Mouse (Mus musculus) MEL (cell line): ENCODE measurements around the gene Lipc. TPM values are rescaled to one million over a fixed set of nuclear protein-coding genes. Genes with fewer than 3 reads are reported as not detected.

ENCODE experiments used
- DNase-seq: peaks from one replicate; pipeline ENCODE4 v3.0.0; 2011; ENCODE audit warnings: low read depth, low spot score
- H3K27ac ChIP-seq: 2 replicates; pipeline ENCODE4 v1.5.1; 2012; ENCODE audit warnings: low read depth, mild to moderate bottlenecking, control low read depth, low read length, moderate library complexity; ENCODE audit not compliant: control insufficient read depth
- H3K27me3 ChIP-seq, 2 experiments: fragments of 150-350 bp in 1 of 2; sonication (generic) in 1 of 2; 2 replicates each; pipeline ENCODE4 v1.6.1; 2012; ENCODE audit warnings: low read length in 2 of 2, mild to moderate bottlenecking in 2 of 2, improper control_type of control experiment in 1 of 2, moderate library complexity in 1 of 2; ENCODE audit not compliant: insufficient read depth in 2 of 2, control insufficient read depth in 1 of 2
- H3K36me3 ChIP-seq, 2 experiments: 2 replicates each; pipeline ENCODE4 v1.6.1; 2012 to 2014; ENCODE audit warnings: low read length in 2 of 2, improper control_type of control experiment in 1 of 2, inconsistent platforms in 1 of 2, mild to moderate bottlenecking in 1 of 2; ENCODE audit not compliant: insufficient read depth in 2 of 2, control insufficient read depth in 1 of 2
- H3K4me1 ChIP-seq, 2 experiments: fragments of 150-350 bp in 1 of 2; sonication (generic) in 1 of 2; 2 replicates each; pipeline ENCODE4 v1.6.1; 2012; ENCODE audit warnings: low read length in 2 of 2, improper control_type of control experiment in 1 of 2, mild to moderate bottlenecking in 1 of 2; ENCODE audit not compliant: insufficient read depth in 2 of 2, control insufficient read depth in 1 of 2
- H3K4me3 ChIP-seq, 2 experiments: fragments of 150-350 bp in 1 of 2; sonication (generic) in 1 of 2; 2 replicates each; pipeline ENCODE4 v1.5.1; 2012; ENCODE audit warnings: low read depth in 2 of 2, low read length in 2 of 2, mild to moderate bottlenecking in 2 of 2, moderate library complexity in 2 of 2, control low read depth in 1 of 2, improper control_type of control experiment in 1 of 2; ENCODE audit not compliant: control insufficient read depth in 1 of 2, insufficient read depth in 1 of 2
- H3K79me2 ChIP-seq: 2 replicates; pipeline ENCODE4 v1.6.1; 2012; ENCODE audit warnings: mild to moderate bottlenecking, low read length, moderate library complexity; ENCODE audit not compliant: control insufficient read depth, poor library complexity, insufficient read depth
- H3K9ac ChIP-seq: 2 replicates; pipeline ENCODE4 v1.6.1; 2012; ENCODE audit warnings: low read depth, mild to moderate bottlenecking, control low read depth, low read length, moderate library complexity; ENCODE audit not compliant: control insufficient read depth, poor library complexity, severe bottlenecking
- H3K9me3 ChIP-seq: fragments of 150-350 bp; sonication (generic); replicated peaks from 2 replicates; pipeline ENCODE4 v1.6.1; 2012; ENCODE audit warnings: mild to moderate bottlenecking, low read length, improper control_type of control experiment, moderate library complexity; ENCODE audit not compliant: insufficient read depth
- BHLHE40 ChIP-seq: IDR thresholded peaks from 2 replicates; pipeline ENCODE4 v1.6.1; 2012; ENCODE audit warnings: low read depth, mild to moderate bottlenecking, inconsistent platforms, low read length, improper control_type of control experiment, borderline replicate concordance
- CHD1 ChIP-seq: IDR thresholded peaks from 2 replicates; pipeline ENCODE4 v1.6.1; 2012; ENCODE audit warnings: low read depth, mild to moderate bottlenecking, inconsistent platforms, low read length, improper control_type of control experiment
- CHD2 ChIP-seq: IDR thresholded peaks from 2 replicates; pipeline ENCODE4 v1.6.1; 2011; ENCODE audit warnings: low read length, improper control_type of control experiment
- CTCF ChIP-seq, 3 experiments: IDR thresholded peaks in 2 of 3; conservative IDR thresholded peaks in 1 of 3; 2 replicates each; pipeline ENCODE4 v1.5.1; 2011 to 2012; ENCODE audit warnings: low read length in 3 of 3, low read depth in 2 of 3, mild to moderate bottlenecking in 2 of 3, improper control_type of control experiment in 1 of 3, inconsistent platforms in 1 of 3, mixed read lengths in 1 of 3, moderate library complexity in 1 of 3; ENCODE audit not compliant: control insufficient read depth in 1 of 3, insufficient read depth in 1 of 3, poor library complexity in 1 of 3, severe bottlenecking in 1 of 3
- E2F4 ChIP-seq: IDR thresholded peaks from 2 replicates; pipeline ENCODE4 v1.6.1; 2011; ENCODE audit warnings: low read depth, low read length, improper control_type of control experiment, borderline replicate concordance
- ELF1 ChIP-seq: IDR thresholded peaks from 2 replicates; pipeline ENCODE4 v1.6.1; 2014; ENCODE audit warnings: low read depth, mild to moderate bottlenecking, inconsistent platforms, low read length, improper control_type of control experiment, moderate library complexity
- EP300 ChIP-seq, 2 experiments: IDR thresholded peaks; 2 replicates each; pipeline ENCODE4 v1.6.1; 2011; ENCODE audit warnings: improper control_type of control experiment in 2 of 2, low read length in 2 of 2, low read depth in 1 of 2, mild to moderate bottlenecking in 1 of 2
- ETS1 ChIP-seq: IDR thresholded peaks from 2 replicates; pipeline ENCODE4 v1.6.1; 2012; ENCODE audit warnings: low read depth, mild to moderate bottlenecking, inconsistent platforms, low read length, improper control_type of control experiment, moderate library complexity
- GABPA ChIP-seq: IDR thresholded peaks from 2 replicates; pipeline ENCODE4 v1.6.1; 2012; ENCODE audit warnings: low read depth, mild to moderate bottlenecking, inconsistent platforms, low read length, improper control_type of control experiment, moderate library complexity
- GATA1 ChIP-seq: IDR thresholded peaks from 2 replicates; pipeline ENCODE4 v1.6.1; 2011; ENCODE audit warnings: low read depth, low read length, improper control_type of control experiment
- HCFC1 ChIP-seq: IDR thresholded peaks from 2 replicates; pipeline ENCODE4 v1.6.1; 2012; ENCODE audit warnings: low read depth, mild to moderate bottlenecking, inconsistent platforms, low read length, improper control_type of control experiment, moderate library complexity
- JUND ChIP-seq: IDR thresholded peaks from 2 replicates; pipeline ENCODE4 v1.6.1; 2011; ENCODE audit warnings: low read depth, mild to moderate bottlenecking, improper control_type of control experiment, low read length
- KAT2A ChIP-seq: conservative IDR thresholded peaks from 2 replicates; pipeline ENCODE4 v1.6.1; 2012; ENCODE audit warnings: low read depth, low read length, improper control_type of control experiment, inconsistent platforms
- MAFK ChIP-seq: IDR thresholded peaks from 2 replicates; pipeline ENCODE4 v1.6.1; 2011; ENCODE audit warnings: low read depth, mild to moderate bottlenecking, low read length, improper control_type of control experiment, borderline replicate concordance
- MAX ChIP-seq: IDR thresholded peaks from 2 replicates; pipeline ENCODE4 v1.6.1; 2011; ENCODE audit warnings: low read length, improper control_type of control experiment
- MAZ ChIP-seq: IDR thresholded peaks from 2 replicates; pipeline ENCODE4 v1.6.1; 2012; ENCODE audit warnings: low read depth, mild to moderate bottlenecking, inconsistent platforms, low read length, improper control_type of control experiment
- MEF2A ChIP-seq: IDR thresholded peaks from 2 replicates; pipeline ENCODE4 v1.6.1; 2014; ENCODE audit warnings: low read depth, mild to moderate bottlenecking, inconsistent platforms, low read length, improper control_type of control experiment; ENCODE audit not compliant: poor library complexity, insufficient replicate concordance, severe bottlenecking; ENCODE audit errors: extremely low read depth
- MXI1 ChIP-seq: IDR thresholded peaks from 2 replicates; pipeline ENCODE4 v1.6.1; 2011; ENCODE audit warnings: mild to moderate bottlenecking, low read depth, low read length, improper control_type of control experiment
- MYB ChIP-seq: IDR thresholded peaks from 2 replicates; pipeline ENCODE4 v1.6.1; 2011; ENCODE audit warnings: mild to moderate bottlenecking, low read depth, low read length, improper control_type of control experiment
- MYC ChIP-seq: IDR thresholded peaks from 2 replicates; pipeline ENCODE4 v1.6.1; 2011; ENCODE audit warnings: low read depth, mild to moderate bottlenecking, low read length, improper control_type of control experiment, moderate library complexity
- NRF1 ChIP-seq: IDR thresholded peaks from 2 replicates; pipeline ENCODE4 v1.6.1; 2014; ENCODE audit warnings: low read depth, mild to moderate bottlenecking, inconsistent platforms, low read length, improper control_type of control experiment, moderate library complexity; ENCODE audit not compliant: poor library complexity, insufficient read depth, severe bottlenecking
- POLR2A ChIP-seq, 2 experiments: IDR thresholded peaks; 2 replicates each; pipeline ENCODE4 v1.6.1; 2011 to 2012; ENCODE audit warnings: low read length in 2 of 2, mild to moderate bottlenecking in 2 of 2, control low read depth in 1 of 2, improper control_type of control experiment in 1 of 2, low read depth in 1 of 2, moderate library complexity in 1 of 2; ENCODE audit not compliant: control insufficient read depth in 1 of 2, insufficient read depth in 1 of 2, poor library complexity in 1 of 2
- POLR2AphosphoS2 ChIP-seq: IDR thresholded peaks from 2 replicates; pipeline ENCODE4 v1.6.1; 2011; ENCODE audit warnings: low read length, improper control_type of control experiment
- POLR2AphosphoS5 ChIP-seq: IDR thresholded peaks from 2 replicates; pipeline ENCODE4 v1.6.1; 2012; ENCODE audit warnings: low read depth, borderline replicate concordance, mild to moderate bottlenecking, inconsistent platforms, low read length, moderate library complexity, mixed read lengths
- RAD21 ChIP-seq: IDR thresholded peaks from 2 replicates; pipeline ENCODE4 v1.6.1; 2011; ENCODE audit warnings: mild to moderate bottlenecking, low read depth, low read length, improper control_type of control experiment
- RCOR1 ChIP-seq: IDR thresholded peaks from 2 replicates; pipeline ENCODE4 v1.6.1; 2012; ENCODE audit warnings: low read depth, mild to moderate bottlenecking, inconsistent platforms, low read length, improper control_type of control experiment
- TAL1 ChIP-seq: IDR thresholded peaks from 2 replicates; pipeline ENCODE4 v1.6.1; 2012; ENCODE audit warnings: mild to moderate bottlenecking, inconsistent platforms, low read length, moderate library complexity, mixed read lengths
- TBP ChIP-seq: IDR thresholded peaks from 2 replicates; pipeline ENCODE4 v1.8.0; 2011; ENCODE audit warnings: low read depth, low read length, improper control_type of control experiment
- TCF12 ChIP-seq: IDR thresholded peaks from 2 replicates; pipeline ENCODE4 v1.6.1; 2014; ENCODE audit warnings: low read depth, mild to moderate bottlenecking, inconsistent platforms, low read length, improper control_type of control experiment, moderate library complexity
- UBTF ChIP-seq: IDR thresholded peaks from 2 replicates; pipeline ENCODE4 v1.6.1; 2012; ENCODE audit warnings: low read depth, mild to moderate bottlenecking, inconsistent platforms, low read length, improper control_type of control experiment, moderate library complexity, borderline replicate concordance; ENCODE audit not compliant: insufficient read depth
- USF1 ChIP-seq: IDR thresholded peaks from 2 replicates; pipeline ENCODE4 v1.6.1; 2014; ENCODE audit warnings: low read depth, mild to moderate bottlenecking, inconsistent platforms, low read length, improper control_type of control experiment, moderate library complexity
- USF2 ChIP-seq, 2 experiments: IDR thresholded peaks; 2 replicates each; pipeline ENCODE4 v1.6.1; 2011 to 2012; ENCODE audit warnings: improper control_type of control experiment in 2 of 2, low read length in 2 of 2, borderline replicate concordance in 1 of 2, inconsistent platforms in 1 of 2, low read depth in 1 of 2, mild to moderate bottlenecking in 1 of 2; ENCODE audit not compliant: insufficient read depth in 1 of 2
- ZC3H11A ChIP-seq: IDR thresholded peaks from 2 replicates; pipeline ENCODE4 v1.6.1; 2012; ENCODE audit warnings: low read depth, mild to moderate bottlenecking, inconsistent platforms, low read length, improper control_type of control experiment
- ZKSCAN1 ChIP-seq: IDR thresholded peaks from 2 replicates; pipeline ENCODE4 v1.6.1; 2012; ENCODE audit warnings: low read depth, mild to moderate bottlenecking, inconsistent platforms, low read length, improper control_type of control experiment, moderate library complexity
- ZMIZ1 ChIP-seq: IDR thresholded peaks from 2 replicates; pipeline ENCODE4 v1.6.1; 2012; ENCODE audit warnings: low read depth, mild to moderate bottlenecking, inconsistent platforms, low read length, improper control_type of control experiment, moderate library complexity
- ZNF384 ChIP-seq: IDR thresholded peaks from 2 replicates; pipeline ENCODE4 v1.6.1; 2012; ENCODE audit warnings: low read depth, mild to moderate bottlenecking, inconsistent platforms, low read length, improper control_type of control experiment
- polyA plus RNA-seq, 2 experiments: library from polyadenylated mRNA; stranded (reverse) in 1 of 2; unstranded in 1 of 2; fragments of >175 nt in 1 of 2; fragments of >200 nt in 1 of 2; gene quantifications; 2 replicates each; pipeline versions ENCODE4 v1.2.1 to v1.2.4; 2012; ENCODE audit warnings: low replicate concordance in 2 of 2, low read depth in 1 of 2; ENCODE audit not compliant: insufficient read length in 2 of 2, insufficient read depth in 1 of 2, missing spikeins in 1 of 2
- total RNA-seq: library from RNA; depleted of rRNA; stranded (reverse); fragments of 300-350 nt; gene quantifications from 2 replicates; pipeline ENCODE4 v1.2.3, GENCODE M21; 2012

Lipc gene
- total and polyA plus RNA-seq, 3 experiments: 0.07 TPM; not detected in 2

GRCm38 (mm10) chr9:70842300-70842941 is 109.6 kb downstream of the Lipc start:
- Histone ChIP-seq H3K9ac (peak overlapping the region; percentile 35), H3K4me1 (peaks cover 22 to 51% of the 10 kb centered on the region in 2 experiments), H3K36me3 (peaks cover 0 to 47% of the 10 kb centered on the region in 2 experiments; a peak in 2 of 4 replicates), H3K4me3 (peak overlapping the region in 1 of 2 experiments; percentile 14; a peak in 2 of 4 replicates), H3K27ac (peak overlapping the region; percentile 86), H3K27me3 (no peaks in the 10 kb centered on the region), H3K9me3 (no peaks in the 10 kb centered on the region), H3K79me2 (no peaks in the 10 kb centered on the region)
- peak; percentile 73 for DNase-seq
- TF ChIP-seq TBP (no peak), USF1 (no peak), TCF12 (0 out of 2 replicates have a peak, but pooled peaks have one; percentile 35), NRF1 (no peak), UBTF (no peak), MYB (peak; percentile 34; the same call in 1 of the 2 replicates), POLR2A (IDR thresholded peaks at IDR 0.05; ENCODE audit: control insufficient read depth in 1 of 2, insufficient read depth in 1 of 2, low read depth in 1 of 2, low read length in 2 of 2, poor library complexity in 1 of 2) (no peak), MYC (no peak), GABPA (no peak), CHD2 (no peak), MAFK (no peak), ZMIZ1 (no peak), MXI1 (peak; percentile 13; the same call in 1 of the 2 replicates), E2F4 (no peak), ZNF384 (no peak), POLR2AphosphoS5 (no peak), GATA1 (0 out of 2 replicates have a peak, but pooled peaks have one; percentile 3), TAL1 (peak; percentile 38; the same call in 1 of the 2 replicates), MAX (no peak), ZC3H11A (no peak), USF2 (IDR thresholded peaks at IDR 0.05; ENCODE audit: borderline replicate concordance in 1 of 2, insufficient read depth in 1 of 2, low read depth in 1 of 2, low read length in 2 of 2) (no peak), MEF2A (no peak), BHLHE40 (no peak), HCFC1 (no peak), JUND (peak; percentile 77), KAT2A (no peak), MAZ (no peak), EP300 (IDR thresholded peaks at IDR 0.05; ENCODE audit: low read depth in 1 of 2, low read length in 2 of 2) (peak in 1 of 2 experiments; percentile 77; a peak in 2 of 4 replicates), POLR2AphosphoS2 (no peak), ZKSCAN1 (no peak), CHD1 (no peak), RCOR1 (0 out of 2 replicates have a peak, but pooled peaks have one; percentile 20), CTCF (IDR thresholded peaks at IDR 0.05 in 2 of 3, conservative IDR thresholded peaks at IDR 0.05 in 1 of 3; ENCODE audit: control insufficient read depth in 1 of 3, insufficient read depth in 1 of 3, low read depth in 2 of 3, low read length in 3 of 3, poor library complexity in 1 of 3, severe bottlenecking in 1 of 3) (no peak), ETS1 (peak; percentile 33; the same call in 1 of the 2 replicates), RAD21 (no peak), ELF1 (no peak)
